Mouse (Mus musculus) kidney, postnatal 0 days (tissue): ENCODE data around the gene Ubash3b. TPM values are rescaled to one million over a fixed set of nuclear protein-coding genes. Genes with fewer than 3 reads are reported as not detected.

Source experiments
- ATAC-seq: fragments of 200-750 bp; cut with Nextera tagmentation; replicated peaks from 2 replicates; pipeline ENCODE4 v1.8.0; 2017; ENCODE audit warnings: low read depth, moderate number of reproducible peaks, moderate TSS enrichment, moderate library complexity; ENCODE audit not compliant: low FRiP score
- DNase-seq: peaks from one replicate; pipeline ENCODE4 v3.0.0-alpha.2; 2016; ENCODE audit warnings: low spot score
- H3K27ac ChIP-seq: fragments of 300-500 bp; sonication (generic); 2 replicates; pipeline ENCODE4 v1.5.1; 2014; ENCODE audit warnings: mild to moderate bottlenecking
- H3K27me3 ChIP-seq: fragments of 300-500 bp; sonication (generic); 2 replicates; pipeline ENCODE4 v1.6.1; 2014; ENCODE audit warnings: low read length, mixed read lengths; ENCODE audit not compliant: insufficient read depth
- H3K36me3 ChIP-seq: fragments of 300-500 bp; sonication (generic); 2 replicates; pipeline ENCODE4 v1.6.1; 2014; ENCODE audit warnings: low read length, mixed read lengths; ENCODE audit not compliant: insufficient read depth
- H3K4me1 ChIP-seq: fragments of 300-500 bp; sonication (generic); replicated peaks from 2 replicates; pipeline ENCODE4 v1.6.1; 2014; ENCODE audit warnings: antibody characterized with exemption, low read length, mixed read lengths; ENCODE audit not compliant: insufficient read depth
- H3K4me2 ChIP-seq: fragments of 300-500 bp; sonication (generic); 2 replicates; pipeline ENCODE4 v1.6.1; 2014; ENCODE audit warnings: mild to moderate bottlenecking, low read length, moderate library complexity, mixed read lengths
- H3K4me3 ChIP-seq: fragments of 300-500 bp; sonication (generic); replicated peaks from 2 replicates; pipeline ENCODE4 v1.5.1; 2014; ENCODE audit warnings: low read depth, low read length
- H3K9ac ChIP-seq: fragments of 300-500 bp; sonication (generic); 2 replicates; pipeline ENCODE4 v1.6.1; 2014; ENCODE audit warnings: low read depth, low read length
- H3K9me3 ChIP-seq: fragments of 300-500 bp; sonication (generic); replicated peaks from 2 replicates; pipeline ENCODE4 v1.6.1; 2016; ENCODE audit warnings: low read length, inconsistent platforms, mixed read lengths
- CTCF ChIP-seq: IDR thresholded peaks from 2 replicates; pipeline ENCODE4 v1.5.1; 2016; ENCODE audit warnings: antibody characterized with exemption, low read depth, mild to moderate bottlenecking, moderate library complexity
- WGBS: fragments of 180-500 bp; shearing (Covaris S2); extraction: QIAGEN DNeasy Blood & Tissue Kit; methylation state at CpG from one replicate; pipeline ENCODE4 v1.1.7; 2014; 5-methylcytosine and 5-hydroxymethylcytosine counted together
- polyA plus RNA-seq: library from polyadenylated mRNA; unstranded; fragments of >200 nt; fragmentation: Nextera tagmentation; extraction: Ambion mirVana; gene quantifications from 2 replicates; pipeline ENCODE4 v1.2.1, GENCODE M21; 2015

Gene Ubash3b
- polyA plus RNA-seq, 1 experiment from 2014 or later = 7.5 TPM

DNA sequence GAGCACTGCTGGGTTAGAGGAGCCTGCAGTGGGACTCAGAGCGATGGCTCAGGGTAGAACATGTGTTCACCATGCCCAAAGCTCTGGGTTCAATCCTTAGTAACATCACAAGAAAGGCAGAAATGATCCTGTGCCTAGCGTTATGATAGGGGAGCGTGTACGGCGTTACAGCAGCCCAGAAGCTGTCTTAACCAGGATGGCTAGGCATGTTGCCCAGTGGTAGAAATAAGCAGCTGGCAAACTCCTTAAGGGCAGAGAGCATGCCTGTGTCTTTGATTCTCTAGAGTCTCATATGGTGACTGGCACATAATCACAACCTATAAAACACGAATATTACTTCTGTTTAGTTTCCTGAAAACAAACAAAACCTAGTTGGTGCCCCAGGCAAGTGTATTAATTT is 170.0 kb downstream of the Ubash3b start:
- H3K27me3 ChIP-seq = no peaks in the 10 kb centered on the region
- H3K4me2 ChIP-seq = no peak overlapping the region
- no peak overlapping the region for H3K9ac ChIP-seq
- 87% methylated on average over 6 of the region's 6 CpGs for WGBS
- H3K4me1 ChIP-seq = no peaks in the 10 kb centered on the region
- no peak overlapping the region for H3K4me3 ChIP-seq
- TF ChIP-seq CTCF = no peak
- DNase-seq (no peak), ATAC-seq (no peak)
- no peaks in the 10 kb centered on the region for H3K36me3 ChIP-seq
- H3K27ac ChIP-seq = no peak overlapping the region
- H3K9me3 ChIP-seq = no peaks in the 10 kb centered on the region

DNA sequence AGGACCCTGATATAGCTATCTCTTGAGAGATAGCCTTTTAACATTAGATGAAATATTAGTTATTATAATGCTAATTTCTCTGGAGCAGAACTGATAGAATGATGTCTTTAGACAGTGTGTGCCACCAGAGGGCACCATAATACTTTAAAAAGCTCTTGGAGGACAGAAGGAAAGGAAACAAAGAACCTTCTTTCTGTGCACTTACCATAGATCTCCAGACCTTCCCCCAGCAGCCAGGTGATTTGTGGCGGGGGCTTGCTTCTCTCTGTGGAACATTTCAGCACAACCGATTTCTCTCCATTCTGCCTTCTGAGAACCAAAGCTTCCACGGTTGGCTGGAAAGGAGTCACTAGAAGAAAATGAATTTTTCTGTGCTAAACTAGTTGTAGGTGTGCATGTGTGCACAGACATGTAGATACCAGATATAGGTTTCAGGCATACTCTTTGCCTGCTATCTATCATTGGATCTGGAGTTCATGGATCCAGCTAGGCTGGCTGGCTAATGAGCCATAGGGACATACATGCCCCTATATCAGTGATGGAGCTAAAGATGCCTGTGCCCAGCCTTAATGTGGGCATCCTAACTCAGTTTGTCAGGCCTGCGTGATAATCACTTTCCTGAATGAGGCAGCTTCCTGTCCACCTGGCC is 171.4 kb downstream of the Ubash3b start:
- peak; percentile 76 for TF ChIP-seq CTCF
- Histone ChIP-seq H3K4me3 (no peak overlapping the region), H3K9me3 (no peaks in the 10 kb centered on the region), H3K27ac (no peak overlapping the region), H3K36me3 (no peaks in the 10 kb centered on the region), H3K4me2 (no peak overlapping the region), H3K4me1 (no peaks in the 10 kb centered on the region), H3K9ac (no peak overlapping the region), H3K27me3 (no peaks in the 10 kb centered on the region)
- 37% methylated on average over 4 of the region's 4 CpGs for WGBS
- ATAC-seq (no peak), DNase-seq (peak; percentile 89)

DNA sequence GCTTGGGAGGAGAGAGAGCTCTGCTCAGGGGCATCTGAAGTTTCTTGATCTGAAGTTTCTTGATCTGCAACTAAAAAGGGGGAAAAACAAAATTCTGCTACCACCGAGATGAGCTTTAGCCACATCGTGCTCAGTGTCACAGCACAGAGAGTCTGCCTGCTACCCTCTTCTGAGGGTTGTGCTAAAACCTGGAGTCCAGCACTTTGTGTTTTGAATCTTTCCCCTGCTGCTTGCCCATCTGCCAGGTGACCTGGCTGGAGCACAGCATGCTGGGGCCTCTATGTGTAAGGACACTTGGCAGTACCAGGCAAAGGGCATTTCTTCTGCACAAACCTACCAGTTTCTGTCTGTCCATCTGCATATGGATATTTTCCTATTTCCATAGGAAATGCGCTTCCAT is 177.2 kb downstream of the Ubash3b start:
- no peak for ATAC-seq
- H3K9me3 ChIP-seq = no peaks in the 10 kb centered on the region
- no peak for TF ChIP-seq CTCF
- WGBS = 74% methylated on average over 3 of the region's 3 CpGs
- H3K9ac ChIP-seq = no peak overlapping the region
- H3K4me1 ChIP-seq = no peaks in the 10 kb centered on the region
- H3K27ac ChIP-seq = no peak overlapping the region
- no peak overlapping the region for H3K4me2 ChIP-seq
- H3K27me3 ChIP-seq = no peaks in the 10 kb centered on the region
- H3K36me3 ChIP-seq = no peaks in the 10 kb centered on the region
- DNase-seq = no peak
- no peak overlapping the region for H3K4me3 ChIP-seq

DNA sequence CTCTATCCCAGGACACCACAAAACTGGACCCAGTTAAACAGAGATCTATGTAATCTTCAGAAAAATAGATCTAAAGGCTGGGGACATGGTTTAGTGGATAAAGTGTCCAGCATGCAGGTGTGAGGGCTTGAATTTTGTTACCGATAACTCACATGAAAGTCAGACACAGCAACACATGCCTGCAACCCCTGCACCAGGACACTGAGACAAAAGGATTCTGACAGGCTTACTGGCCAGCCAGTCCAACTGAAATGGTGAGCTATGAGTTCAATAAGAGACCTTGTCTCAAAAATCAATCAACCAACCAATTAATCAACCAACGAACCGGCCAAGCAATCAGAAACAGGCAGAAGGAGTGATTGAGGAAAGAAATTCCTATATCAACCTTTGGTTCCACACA is 177.7 kb downstream of the Ubash3b start:
- Histone ChIP-seq H3K9me3 (no peaks in the 10 kb centered on the region), H3K36me3 (no peaks in the 10 kb centered on the region), H3K27ac (no peak overlapping the region), H3K4me1 (no peaks in the 10 kb centered on the region), H3K27me3 (no peaks in the 10 kb centered on the region), H3K4me2 (no peak overlapping the region), H3K4me3 (no peak overlapping the region), H3K9ac (no peak overlapping the region)
- DNase-seq = no peak
- 89% methylated on average over 3 of the region's 3 CpGs for WGBS
- TF ChIP-seq CTCF = no peak
- ATAC-seq = no peak

DNA sequence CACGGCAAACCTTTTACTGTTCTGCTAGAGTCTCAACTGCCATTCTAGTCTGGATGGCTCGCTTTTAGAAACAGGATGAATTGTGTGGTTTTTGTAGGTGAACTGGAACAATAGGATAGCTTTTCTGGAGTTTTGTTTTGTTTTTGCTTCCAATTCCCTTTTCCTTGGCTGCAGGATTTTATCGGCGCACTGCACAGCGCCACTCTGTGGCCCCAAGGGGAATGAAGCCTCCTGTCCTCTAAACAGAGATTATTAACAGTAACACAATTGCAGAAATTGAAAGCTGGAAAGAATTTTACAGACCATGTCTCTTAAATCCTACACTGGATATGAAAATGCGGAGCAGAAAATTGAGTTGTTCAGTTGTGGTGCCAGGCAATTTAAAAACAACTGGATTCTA is 179.0 kb downstream of the Ubash3b start:
- no peaks in the 10 kb centered on the region for H3K9me3 ChIP-seq
- TF ChIP-seq CTCF = peak; percentile 82
- DNase-seq = peak; percentile 60
- no peak overlapping the region for H3K4me2 ChIP-seq
- no peaks in the 10 kb centered on the region for H3K4me1 ChIP-seq
- H3K36me3 ChIP-seq = no peaks in the 10 kb centered on the region
- no peaks in the 10 kb centered on the region for H3K27me3 ChIP-seq
- ATAC-seq = no peak
- no peak overlapping the region for H3K27ac ChIP-seq
- 42% methylated on average over 6 of the region's 6 CpGs for WGBS
- H3K9ac ChIP-seq = no peak overlapping the region
- no peak overlapping the region for H3K4me3 ChIP-seq

DNA sequence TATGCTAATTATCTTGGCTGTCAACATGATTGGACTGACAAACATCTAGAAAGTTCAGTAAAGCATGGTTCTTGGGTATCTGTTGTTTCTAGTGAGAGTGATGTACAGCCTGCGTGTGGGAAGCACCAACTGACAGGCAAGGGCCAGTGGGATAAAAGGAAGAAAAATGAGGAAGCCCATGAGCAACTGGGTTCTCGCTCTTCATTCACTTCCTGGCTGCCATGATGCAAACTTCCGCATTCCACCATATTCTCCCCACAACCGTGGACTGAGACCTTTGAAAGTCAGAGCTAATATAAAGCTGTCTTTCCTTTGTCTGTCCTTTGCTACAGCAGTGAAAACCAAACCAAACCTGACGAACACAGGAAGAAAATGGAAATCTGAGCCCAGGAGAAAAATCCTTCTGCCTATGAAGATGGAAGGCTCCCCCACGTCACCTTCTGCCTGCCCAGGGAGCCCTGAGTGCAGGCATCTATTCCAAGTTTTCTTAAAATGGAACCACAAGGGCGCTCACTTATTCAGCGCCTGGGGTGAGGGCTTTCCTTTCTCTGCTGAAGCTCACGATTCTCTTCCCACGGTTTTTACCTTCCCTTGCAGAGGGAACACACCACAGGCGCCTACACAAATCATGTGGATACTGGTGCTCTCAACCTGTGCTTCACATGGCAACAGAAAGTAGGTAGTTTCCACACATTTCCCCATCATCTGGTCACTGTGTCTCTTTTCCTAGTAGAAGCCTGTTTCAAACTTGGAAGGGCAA is 187.3 kb downstream of the Ubash3b start:
- H3K36me3 ChIP-seq = no peaks in the 10 kb centered on the region
- H3K4me1 ChIP-seq = no peaks in the 10 kb centered on the region
- H3K9ac ChIP-seq = no peak overlapping the region
- no peak overlapping the region for H3K4me2 ChIP-seq
- no peak overlapping the region for H3K4me3 ChIP-seq
- 64% methylated on average over 11 of the region's 11 CpGs for WGBS
- ATAC-seq (no peak), DNase-seq (no peak)
- TF ChIP-seq CTCF = no peak
- no peaks in the 10 kb centered on the region for H3K27me3 ChIP-seq
- H3K27ac ChIP-seq = no peak overlapping the region
- H3K9me3 ChIP-seq = no peaks in the 10 kb centered on the region

DNA sequence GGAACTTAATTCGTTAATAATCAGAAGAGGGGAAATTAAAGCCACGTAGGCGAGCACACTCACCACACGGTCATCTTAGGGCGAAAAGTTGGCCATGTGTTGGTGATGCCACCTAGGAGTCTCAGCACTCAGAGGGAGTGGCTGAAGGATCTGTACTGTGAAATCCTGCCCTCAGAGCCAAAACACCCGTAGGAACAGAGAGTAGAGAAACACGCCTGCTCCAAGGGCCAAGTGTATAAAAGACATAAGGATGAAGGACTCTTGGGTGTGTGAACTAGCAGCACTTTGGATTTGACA is 197.1 kb downstream of the Ubash3b start:
- Histone ChIP-seq H3K4me2 (peak overlapping the region; percentile 73), H3K27ac (no peak overlapping the region), H3K9me3 (no peaks in the 10 kb centered on the region), H3K4me3 (peak overlapping the region; percentile 40; the same call in 1 of the 2 replicates), H3K36me3 (no peaks in the 10 kb centered on the region), H3K4me1 (no peaks in the 10 kb centered on the region; the same call in 1 of the 2 replicates), H3K9ac (no peak overlapping the region), H3K27me3 (peaks cover 17% of the 10 kb centered on the region)
- 32% methylated on average over 7 of the region's 7 CpGs for WGBS
- ATAC-seq (no peak), DNase-seq (no peak)
- TF ChIP-seq CTCF = no peak
